Mouse (Mus musculus) lung, postnatal 0 days (tissue): Measurements from ENCODE around the gene Dido1.

Experiments used
- CTCF ChIP-seq: IDR thresholded peaks from 2 replicates; pipeline ENCODE4 v1.5.1; 2016; ENCODE audit warnings: antibody characterized with exemption, mild to moderate bottlenecking
- EP300 ChIP-seq: IDR thresholded peaks from 2 replicates; pipeline ENCODE4 v1.6.1; 2016; ENCODE audit warnings: antibody characterized with exemption, mild to moderate bottlenecking, control low read depth

DNA sequence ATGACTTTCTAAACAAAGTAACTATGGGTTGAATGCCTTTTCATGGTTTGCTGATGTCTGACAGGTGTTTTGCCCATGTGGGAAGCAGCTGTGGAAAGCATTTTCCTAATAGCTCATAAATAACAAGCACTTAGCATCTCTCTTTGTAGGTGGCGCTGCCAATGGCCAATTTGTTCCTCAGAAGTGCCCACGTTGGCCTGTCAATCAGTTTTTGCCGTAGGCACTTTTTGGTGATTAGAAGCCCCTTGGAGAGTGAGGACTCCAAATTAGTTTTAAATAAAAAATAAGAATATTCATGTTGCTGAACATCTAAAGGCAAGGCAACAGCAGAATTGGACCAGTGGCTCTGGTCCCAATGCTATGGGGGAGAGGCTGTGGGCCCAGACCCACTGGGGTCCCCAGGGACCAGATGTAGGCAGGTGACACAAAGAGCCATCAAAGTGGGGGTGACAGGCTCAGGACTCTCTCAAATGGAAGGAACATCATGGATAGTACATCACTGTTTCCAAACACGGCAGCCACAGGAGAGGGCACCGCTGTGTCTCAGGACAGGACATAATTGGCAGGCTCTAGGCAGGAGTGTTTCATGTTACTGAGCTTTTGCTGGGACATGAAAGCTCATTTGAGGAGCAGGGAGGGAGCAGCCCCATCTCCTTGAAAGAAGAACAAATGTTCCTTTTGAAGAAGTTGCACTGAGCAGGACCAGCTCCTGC is 45.3 kb upstream of the Dido1 start:
- TF ChIP-seq CTCF (no peak), EP300 (no peak)
